Mouse (Mus musculus) hindbrain, embryonic 10.5 days (tissue): Measurements from ENCODE around the gene Slc22a21. TPM values are rescaled to one million over a fixed set of nuclear protein-coding genes. Genes with fewer than 3 reads are reported as not detected.
A peak's percentile ranks its signal among the peaks of the same experiment; 100 is the strongest.
"Not testable (repeated sequence)": the region's sequence is repeated elsewhere in the genome, so short reads cannot be mapped to it uniquely, and the experiment has no call there.

Experiments
- DNase-seq: peaks from one replicate; pipeline ENCODE4 v3.0.0-alpha.2; 2017; ENCODE audit warnings: low spot score
- H3K27ac ChIP-seq: fragments of 300-500 bp; sonication (generic); 2 replicates; pipeline ENCODE4 v1.5.1; 2016; ENCODE audit warnings: mild to moderate bottlenecking, moderate library complexity
- H3K27me3 ChIP-seq: fragments of 300-500 bp; sonication (generic); 2 replicates; pipeline ENCODE4 v1.6.1; 2016; ENCODE audit warnings: mild to moderate bottlenecking; ENCODE audit not compliant: poor library complexity, insufficient read depth, severe bottlenecking
- H3K36me3 ChIP-seq: fragments of 300-500 bp; sonication (generic); 2 replicates; pipeline ENCODE4 v1.6.1; 2016; ENCODE audit warnings: mild to moderate bottlenecking, moderate library complexity
- H3K4me1 ChIP-seq: fragments of 300-500 bp; sonication (generic); replicated peaks from 2 replicates; pipeline ENCODE4 v1.6.1; 2016; ENCODE audit warnings: mild to moderate bottlenecking
- H3K4me3 ChIP-seq: fragments of 300-500 bp; sonication (generic); 2 replicates; pipeline ENCODE4 v1.5.1; 2016; ENCODE audit warnings: mild to moderate bottlenecking, moderate library complexity
- H3K9me3 ChIP-seq: fragments of 300-500 bp; sonication (generic); 2 replicates; pipeline ENCODE4 v1.6.1; 2016; ENCODE audit warnings: mild to moderate bottlenecking, moderate library complexity
- WGBS: fragments of 180-500 bp; shearing (Covaris S2); methylation state at CpG from one replicate; pipeline ENCODE4 v1.1.7; 2016; 5-methylcytosine and 5-hydroxymethylcytosine counted together
- polyA plus RNA-seq: library from polyadenylated mRNA; unstranded; fragments of >200 nt; fragmentation: Nextera tagmentation; extraction: Ambion mirVana; gene quantifications from 2 replicates; pipeline ENCODE4 v1.2.1, GENCODE M21; 2016

The Slc22a21 gene
- polyA plus RNA-seq, 1 experiment from 2014 or later = 2.0 TPM

DNA sequence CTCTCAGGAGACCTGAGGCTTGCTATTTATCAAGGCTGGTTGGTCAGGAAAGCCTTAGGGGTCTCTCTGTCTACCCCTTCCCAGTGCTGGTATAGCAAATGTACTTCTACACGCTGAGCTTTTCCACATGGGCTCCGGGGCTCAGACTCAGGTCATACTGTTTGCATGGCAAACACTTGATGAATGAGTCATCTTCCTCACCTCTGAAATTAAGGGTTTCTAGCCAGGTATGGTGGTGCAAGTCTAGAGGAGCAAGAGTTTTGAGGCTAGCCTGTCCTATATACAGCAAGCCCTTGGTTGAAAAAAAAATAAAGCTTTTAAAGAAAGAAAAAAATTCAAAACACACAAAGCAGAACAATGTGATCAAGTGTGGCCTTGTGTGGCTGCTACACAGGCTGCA, 31.1 kb upstream of the Slc22a21 start:
- WGBS = 90% methylated on average over 2 of the region's 2 CpGs
- Histone ChIP-seq H3K4me3 (no peak overlapping the region), H3K27me3 (no peaks in the 10 kb centered on the region), H3K9me3 (no peaks in the 10 kb centered on the region), H3K36me3 (no peaks in the 10 kb centered on the region), H3K27ac (no peak overlapping the region), H3K4me1 (0 out of 2 replicates have a peak, but pooled peaks cover 3% of the 10 kb centered on the region)
- no peak for DNase-seq

- WGBS = 64% methylated on average over 10 of the region's 10 CpGs
- Histone ChIP-seq H3K4me1 (0 out of 2 replicates have a peak, but pooled peaks cover 3% of the 10 kb centered on the region), H3K36me3 (no peaks in the 10 kb centered on the region), H3K27me3 (no peaks in the 10 kb centered on the region), H3K4me3 (no peak overlapping the region), H3K27ac (no peak overlapping the region), H3K9me3 (no peaks in the 10 kb centered on the region)
- peak; percentile 4 for DNase-seq
Measured at GRCm38 (mm10) chr11:54008416-54008920, 28.3 kb upstream of the Slc22a21 start.

GRCm38 (mm10) chr11:54007717-54008116, 27.6 kb upstream of the Slc22a21 start:
- peaks cover 8% of the 10 kb centered on the region; the same call in 1 of the 2 replicates for H3K4me1 ChIP-seq
- H3K27me3 ChIP-seq = no peaks in the 10 kb centered on the region
- no peaks in the 10 kb centered on the region for H3K9me3 ChIP-seq
- H3K27ac ChIP-seq = no peak overlapping the region
- 87% methylated on average over 11 of the region's 11 CpGs for WGBS
- no peak overlapping the region for H3K4me3 ChIP-seq
- no peak for DNase-seq
- H3K36me3 ChIP-seq = no peaks in the 10 kb centered on the region

- H3K4me1 ChIP-seq = peaks cover 13% of the 10 kb centered on the region; the same call in 1 of the 2 replicates
- WGBS = 89% methylated on average over 4 of the region's 4 CpGs
- H3K27ac ChIP-seq = no peak overlapping the region
- no peak overlapping the region for H3K4me3 ChIP-seq
- no peaks in the 10 kb centered on the region for H3K27me3 ChIP-seq
- H3K9me3 ChIP-seq = no peaks in the 10 kb centered on the region
- no peak for DNase-seq
- no peaks in the 10 kb centered on the region for H3K36me3 ChIP-seq
Measured at GRCm38 (mm10) chr11:54006901-54007300, 26.8 kb upstream of the Slc22a21 start.

DNA sequence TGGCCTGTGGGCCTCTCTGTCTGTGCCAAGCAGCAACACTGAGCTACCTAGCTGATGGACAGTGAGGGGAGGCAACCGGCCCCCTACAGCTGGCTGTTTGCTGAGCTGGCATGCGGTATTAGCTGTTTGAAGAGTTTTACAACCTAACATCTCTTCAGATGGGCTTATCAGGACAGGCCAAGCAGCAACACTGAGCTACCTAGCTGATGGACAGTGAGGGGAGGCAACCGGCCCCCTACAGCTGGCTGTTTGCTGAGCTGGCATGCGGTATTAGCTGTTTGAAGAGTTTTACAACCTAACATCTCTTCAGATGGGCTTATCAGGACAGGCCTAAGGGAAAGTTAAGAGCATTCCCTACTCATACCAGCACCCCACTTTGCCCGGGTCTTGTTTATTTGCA, 26.2 kb upstream of the Slc22a21 start:
- not testable (repeated sequence) for H3K36me3 ChIP-seq, H3K4me3 ChIP-seq, H3K9me3 ChIP-seq, DNase-seq, H3K27me3 ChIP-seq, H3K27ac ChIP-seq
- 70% methylated on average over 5 of the region's 5 CpGs for WGBS
- H3K4me1 ChIP-seq = peaks cover 13% of the 10 kb centered on the region; the same call in 1 of the 2 replicates

DNA sequence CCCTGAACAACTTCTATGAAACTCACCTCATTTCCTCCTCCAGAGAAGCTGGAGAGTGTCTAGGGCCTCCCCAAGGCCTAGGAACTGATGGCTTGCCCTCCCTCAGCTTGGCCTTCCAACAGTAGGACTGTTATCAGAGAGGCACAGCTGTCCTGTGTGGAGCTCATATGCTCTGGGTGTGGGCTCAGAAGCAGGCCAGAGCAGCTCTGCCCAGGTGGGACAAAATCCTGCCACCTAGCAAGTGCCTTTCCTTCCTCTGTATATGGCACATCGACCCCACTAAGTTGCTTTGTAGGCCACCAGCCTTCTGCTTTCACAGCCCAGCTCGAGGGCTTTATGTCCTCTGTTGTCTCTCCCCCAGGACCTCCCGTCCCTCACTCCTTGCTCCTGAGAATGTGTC, 24.6 kb upstream of the Slc22a21 start:
- no peaks in the 10 kb centered on the region for H3K9me3 ChIP-seq
- no peaks in the 10 kb centered on the region for H3K36me3 ChIP-seq
- 79% methylated on average over 3 of the region's 3 CpGs for WGBS
- H3K27ac ChIP-seq = no peak overlapping the region
- H3K4me3 ChIP-seq = no peak overlapping the region
- peaks cover 13% of the 10 kb centered on the region; the same call in 1 of the 2 replicates for H3K4me1 ChIP-seq
- H3K27me3 ChIP-seq = no peaks in the 10 kb centered on the region
- no peak for DNase-seq

GRCm38 (mm10) chr11:54004221-54004620, 24.1 kb upstream of the Slc22a21 start:
- 87% methylated on average over 9 of the region's 9 CpGs for WGBS
- H3K4me3 ChIP-seq = no peak overlapping the region
- H3K4me1 ChIP-seq = peaks cover 13% of the 10 kb centered on the region; the same call in 1 of the 2 replicates
- no peaks in the 10 kb centered on the region for H3K36me3 ChIP-seq
- no peaks in the 10 kb centered on the region for H3K27me3 ChIP-seq
- no peak for DNase-seq
- H3K9me3 ChIP-seq = no peaks in the 10 kb centered on the region
- peak overlapping the region; percentile 5; the same call in 1 of the 2 replicates for H3K27ac ChIP-seq

DNA sequence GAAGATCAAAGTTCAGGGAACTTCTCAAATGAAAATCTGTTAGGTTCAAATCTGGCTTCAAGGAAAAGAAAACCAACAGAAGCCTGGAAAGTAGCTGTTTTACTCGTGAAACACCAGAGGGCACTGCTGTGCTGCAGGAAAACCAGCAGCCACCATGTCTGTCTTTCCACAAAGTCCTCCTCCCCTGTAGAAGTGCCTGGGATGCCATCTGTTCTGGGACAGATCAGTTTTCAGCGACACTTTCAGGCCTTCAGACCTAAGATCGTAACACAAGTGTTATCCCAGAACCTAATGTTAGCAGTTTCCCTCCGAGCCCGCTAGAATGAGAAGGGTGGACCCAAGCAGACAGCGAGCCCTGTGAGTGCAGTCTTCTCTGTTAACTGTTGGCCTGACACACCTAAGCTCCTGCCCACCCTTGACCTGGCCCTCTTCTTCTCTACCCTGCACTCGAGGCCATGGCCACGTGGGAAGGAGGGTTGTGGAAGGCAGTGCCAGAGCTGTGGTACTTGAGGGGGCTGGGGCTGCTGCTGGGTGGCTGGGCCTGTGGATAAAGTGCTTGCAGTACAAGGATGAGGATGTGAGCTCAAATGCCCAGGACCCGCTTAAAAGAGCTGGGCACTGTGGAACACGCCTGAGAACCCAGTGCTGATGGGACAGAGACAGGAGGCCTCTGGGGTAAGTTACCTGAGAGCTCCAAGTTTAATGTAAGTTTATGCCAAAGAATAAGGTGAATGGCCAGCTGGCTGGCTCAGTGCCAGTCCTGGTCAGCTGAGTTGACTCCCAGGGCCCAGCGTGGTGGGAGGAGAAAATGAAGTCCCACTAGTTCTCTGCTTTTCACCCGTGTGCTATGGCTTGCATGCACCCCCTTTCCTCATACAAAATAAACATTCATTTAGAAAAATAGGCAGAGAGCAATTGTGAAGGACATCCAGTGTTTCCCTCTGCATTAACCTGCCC, 22.9 kb upstream of the Slc22a21 start:
- 51% methylated on average over 12 of the region's 12 CpGs for WGBS
- Histone ChIP-seq H3K27ac (peak overlapping the region; percentile 59; the same call in 1 of the 2 replicates), H3K4me1 (peaks cover 13% of the 10 kb centered on the region; the same call in 1 of the 2 replicates)
- peak; percentile 64 for DNase-seq
- H3K27me3 ChIP-seq, H3K4me3 ChIP-seq, H3K9me3 ChIP-seq, H3K36me3 ChIP-seq: not testable (repeated sequence)

GRCm38 (mm10) chr11:54002147-54002760, 22.1 kb upstream of the Slc22a21 start:
- no peak overlapping the region for H3K4me3 ChIP-seq
- no peaks in the 10 kb centered on the region for H3K9me3 ChIP-seq
- no peaks in the 10 kb centered on the region for H3K36me3 ChIP-seq
- WGBS = 6% methylated on average over 5 of the region's 5 CpGs
- H3K4me1 ChIP-seq = peaks cover 13% of the 10 kb centered on the region; the same call in 1 of the 2 replicates
- H3K27ac ChIP-seq = 0 out of 2 replicates have a peak overlapping the region, but pooled peaks have one; percentile 23
- H3K27me3 ChIP-seq = no peaks in the 10 kb centered on the region
- peak; percentile 63 for DNase-seq

DNA sequence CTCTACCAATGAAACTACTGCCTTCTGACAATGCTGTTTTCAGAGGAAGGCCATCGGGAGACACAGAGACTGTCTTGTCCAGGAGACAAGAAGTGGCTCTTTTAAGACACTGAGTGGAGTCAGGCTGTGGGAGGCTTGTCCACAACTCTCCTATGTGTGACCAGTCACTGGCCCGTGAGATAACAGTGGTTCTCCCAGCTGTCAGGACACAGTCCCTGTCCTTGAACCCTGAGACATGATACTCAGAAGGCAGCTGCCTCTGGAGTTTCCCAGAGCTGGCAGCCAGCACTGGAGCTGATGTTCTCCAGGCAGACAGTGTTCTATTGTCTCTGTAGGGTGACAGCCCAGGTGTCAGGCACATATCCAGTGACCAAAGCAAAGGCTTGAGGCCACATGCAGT, 17.5 kb upstream of the Slc22a21 start:
- peaks cover 4% of the 10 kb centered on the region; the same call in 1 of the 2 replicates for H3K4me1 ChIP-seq
- H3K4me3 ChIP-seq = no peak overlapping the region
- no peaks in the 10 kb centered on the region for H3K9me3 ChIP-seq
- H3K27me3 ChIP-seq = no peaks in the 10 kb centered on the region
- H3K36me3 ChIP-seq = no peaks in the 10 kb centered on the region
- DNase-seq = no peak
- no peak overlapping the region for H3K27ac ChIP-seq
- 86% methylated on average over 2 of the region's 2 CpGs for WGBS

GRCm38 (mm10) chr11:53992264-53992663, 12.1 kb upstream of the Slc22a21 start:
- Histone ChIP-seq H3K4me3 (no peak overlapping the region), H3K27ac (no peak overlapping the region), H3K9me3 (no peaks in the 10 kb centered on the region), H3K4me1 (no peaks in the 10 kb centered on the region), H3K36me3 (no peaks in the 10 kb centered on the region), H3K27me3 (no peaks in the 10 kb centered on the region)
- no peak for DNase-seq
- WGBS = 91% methylated on average over 4 of the region's 4 CpGs

DNA sequence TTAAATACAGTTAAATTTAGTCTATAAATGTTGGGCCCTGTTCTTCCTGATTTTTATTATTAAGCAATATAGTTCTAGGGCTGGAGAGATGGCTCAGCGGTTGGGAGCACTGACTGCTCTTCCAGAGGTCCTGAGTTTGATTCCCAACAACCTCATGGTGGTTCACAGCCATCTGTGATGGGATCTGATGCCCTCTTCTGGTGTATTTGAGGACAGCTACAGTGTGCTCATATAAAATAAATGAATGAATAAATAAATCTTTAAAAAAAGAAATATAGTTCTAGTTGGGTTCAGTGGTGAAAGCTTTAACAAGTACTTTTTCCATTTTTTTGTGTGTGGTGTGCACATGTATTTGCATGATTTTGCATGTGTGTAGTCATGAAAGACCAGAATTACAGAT, 9.1 kb upstream of the Slc22a21 start:
- H3K36me3 ChIP-seq = no peaks in the 10 kb centered on the region
- H3K4me3 ChIP-seq = no peak overlapping the region
- no peaks in the 10 kb centered on the region for H3K9me3 ChIP-seq
- no peaks in the 10 kb centered on the region for H3K4me1 ChIP-seq
- 57% methylated on average over 1 of the region's 1 CpGs for WGBS
- H3K27me3 ChIP-seq = no peaks in the 10 kb centered on the region
- H3K27ac ChIP-seq = no peak overlapping the region
- no peak for DNase-seq

- Histone ChIP-seq H3K36me3 (no peaks in the 10 kb centered on the region), H3K4me3 (no peak overlapping the region), H3K9me3 (no peaks in the 10 kb centered on the region), H3K27ac (no peak overlapping the region), H3K27me3 (no peaks in the 10 kb centered on the region), H3K4me1 (no peaks in the 10 kb centered on the region)
- no peak for DNase-seq
- WGBS = 84% methylated on average over 4 of the region's 4 CpGs
Measured at GRCm38 (mm10) chr11:53988081-53988480, 7.9 kb upstream of the Slc22a21 start.
